In the genomic region with DNA sequence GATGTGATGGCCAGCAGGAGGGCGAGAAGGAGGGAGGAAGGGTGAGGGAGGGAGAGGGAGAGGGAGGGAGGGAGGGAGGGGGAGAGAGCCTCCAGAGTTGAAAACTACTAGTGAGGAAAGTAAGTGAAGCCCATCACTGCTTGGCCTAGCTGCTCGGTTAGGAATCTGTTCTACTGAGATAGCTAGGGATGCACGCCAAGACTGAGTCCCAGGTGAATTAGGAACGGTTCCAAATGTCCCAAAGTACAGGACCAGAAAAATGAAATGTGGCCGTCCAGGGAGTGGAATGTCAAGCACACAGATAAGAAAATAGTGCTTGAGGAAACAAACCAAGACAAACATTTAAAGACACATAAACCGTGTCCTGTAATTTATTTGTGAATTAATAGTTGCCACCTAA, we compare ENCODE assay signal across 25 mouse cellular contexts. TPM values are rescaled to one million over a fixed set of nuclear protein-coding genes. Genes with fewer than 3 reads are reported as not detected.
DNase-seq lines count a peak whose midpoint lies in the region; ATAC-seq and TF ChIP-seq lines count a peak whose summit lies in the region.
"Had no signal": no experiment of that assay in that cellular context is flagged by ENCODE, and none has a peak within 500 bp of the region (broad histone marks: within the 10 kb centered on the region; RNA-seq: fewer than 3 reads in every experiment).

No protein-coding gene starts in this region.

- H3K27ac ChIP-seq in cerebellum, adult 2 months (ENCODE audit: insufficient read depth, low read length), result peak overlapping the region; percentile 72; the same call in 1 of the 2 replicates
- H3K27ac ChIP-seq: forebrain, embryonic 10.5 days; forebrain, embryonic 13.5 days; heart, adult 2 months; heart, embryonic 10.5 days; heart, embryonic 13.5 days; hindbrain, embryonic 10.5 days; hindbrain, embryonic 13.5 days; intestine, embryonic 15.5 days had no signal

- no peak for TF ChIP-seq CTCF in cerebellum, adult 2 months (IDR thresholded peaks at IDR 0.05; ENCODE audit: borderline replicate concordance, insufficient read depth, low read depth, low read length)

- TF ChIP-seq POLR2A in cerebellum, adult 2 months (IDR thresholded peaks at IDR 0.05; ENCODE audit: borderline replicate concordance, insufficient read depth, low read length), result no peak

- DNase-seq in cerebellum, adult 11 months, result peak; percentile 59
- no peak for DNase-seq in cerebellum, adult 8-10 months
- DNase-seq in cerebellum, adult 2 months, result peak; percentile 67 to 84
- DNase-seq in cerebellum, adult 9-10 months, result peak; percentile 88
- peak; percentile 45 to 68 for DNase-seq in cerebellum, postnatal 36 days
- no peak for DNase-seq in right cerebral cortex, postnatal 4 days
- DNase-seq: adrenal gland, postnatal 25 days; B cell, adult 2 months; gastrocnemius, postnatal 10 days; gastrocnemius, postnatal 36 days; heart, adult 2 months; kidney, adult 11 months; kidney, adult 8-10 months had no signal

- WGBS in cerebellum, adult 2 months, result 31% methylated on average over 6 of the region's 6 CpGs

- ATAC-seq in cerebellum, adult (ENCODE audit: insufficient number of reproducible peaks, low FRiP score, low TSS enrichment), result no peak
- ATAC-seq: forebrain, embryonic 13.5 days; forebrain, embryonic 16.5 days; hindbrain, embryonic 16.5 days; intestine, embryonic 15.5 days; Patski had no signal

- peaks cover 48% of the 10 kb centered on the region for H3K4me1 ChIP-seq in cerebellum, adult 2 months (ENCODE audit: control insufficient read depth, insufficient read depth, low read length)
- H3K4me1 ChIP-seq: heart, embryonic 10.5 days; intestine, embryonic 15.5 days had no signal

- H3K4me3 ChIP-seq in cerebellum, adult 2 months (replicated peaks; ENCODE audit: insufficient read depth, low read depth, low read length), result no peak overlapping the region
- H3K4me3 ChIP-seq: forebrain, embryonic 10.5 days; forebrain, embryonic 13.5 days; heart, adult 2 months; heart, embryonic 10.5 days; heart, embryonic 13.5 days; hindbrain, embryonic 10.5 days; hindbrain, embryonic 13.5 days; intestine, embryonic 15.5 days had no signal

- no peaks in the 10 kb centered on the region for H3K27me3 ChIP-seq in cerebellum, adult 2 months (ENCODE audit: control insufficient read depth, insufficient read depth, low read length)
- H3K27me3 ChIP-seq: CH12.LX; forebrain, embryonic 13.5 days; heart, embryonic 13.5 days; hindbrain, embryonic 13.5 days; intestine, embryonic 15.5 days; Patski had no signal

RNA-seq across cellular contexts. Expression of gene Hmgb2, which starts 53.3 kb away (rescaled TPM):
- 5.5 and 6.0 TPM in 2 replicates for polyA plus RNA-seq in cerebellum, adult 2 months (2012; rRNA removed)

Comparison
In these comparisons a context has a peak if more than half of its experiments do, and no peak if none do; other contexts are left out.
1. DNase-seq: peak in cerebellum, adult 11 months (single experiment), cerebellum, adult 2 months (2 of 2), cerebellum, adult 9-10 months (single experiment) and cerebellum, postnatal 36 days (2 of 2); none in cerebellum, adult 8-10 months (single experiment) and right cerebral cortex, postnatal 4 days (single experiment).